Mouse (Mus musculus): Measurements from ENCODE around the gene Cabin1. TPM values are rescaled to one million over a fixed set of nuclear protein-coding genes. Genes with fewer than 3 reads are reported as not detected.

Cabin1 gene
- polyA plus RNA-seq, 1 experiment from 2014 or later: 39.7 TPM

- WGBS: 93% methylated on average over 7 of the region's 7 CpGs
- no peak overlapping the region for H3K9ac ChIP-seq (replicated peaks)
- H3K36me3 ChIP-seq: peaks cover 19% of the 10 kb centered on the region
- no peak overlapping the region for H3K4me3 ChIP-seq (replicated peaks)
- H3K4me2 ChIP-seq (replicated peaks): no peak overlapping the region
- no peaks in the 10 kb centered on the region for H3K9me3 ChIP-seq
- peaks cover 19% of the 10 kb centered on the region for H3K4me1 ChIP-seq (replicated peaks)
- H3K27ac ChIP-seq: no peak overlapping the region
- no peak for ATAC-seq
- H3K27me3 ChIP-seq: no peaks in the 10 kb centered on the region
Measured at GRCm38 (mm10) chr10:75641721-75642222, 122.4 kb downstream of the Cabin1 start.

GRCm38 (mm10) chr10:75637711-75638110 lies 126.4 kb downstream of the Cabin1 start:
- Histone ChIP-seq H3K27ac (no peak overlapping the region), H3K9ac (replicated peaks) (no peak overlapping the region), H3K4me3 (replicated peaks) (no peak overlapping the region), H3K4me1 (replicated peaks) (peaks cover under 1% of the 10 kb centered on the region; the same call in 1 of the 2 replicates), H3K9me3 (no peaks in the 10 kb centered on the region), H3K36me3 (no peaks in the 10 kb centered on the region), H3K27me3 (no peaks in the 10 kb centered on the region), H3K4me2 (replicated peaks) (no peak overlapping the region)
- ATAC-seq: no peak
- 89% methylated on average over 11 of the region's 11 CpGs for WGBS

GRCm38 (mm10) chr10:75636084-75636786 lies 127.9 kb downstream of the Cabin1 start:
- 90% methylated on average over 12 of the region's 12 CpGs for WGBS
- H3K27me3 ChIP-seq: no peaks in the 10 kb centered on the region
- no peaks in the 10 kb centered on the region for H3K4me1 ChIP-seq (replicated peaks)
- H3K4me2 ChIP-seq (replicated peaks): no peak overlapping the region
- no peaks in the 10 kb centered on the region for H3K9me3 ChIP-seq
- ATAC-seq: no peak
- H3K27ac ChIP-seq: no peak overlapping the region
- H3K36me3 ChIP-seq: no peaks in the 10 kb centered on the region
- no peak overlapping the region for H3K9ac ChIP-seq (replicated peaks)
- H3K4me3 ChIP-seq (replicated peaks): no peak overlapping the region

GRCm38 (mm10) chr10:75635693-75636055 lies 128.5 kb downstream of the Cabin1 start:
- Histone ChIP-seq H3K9me3 (no peaks in the 10 kb centered on the region), H3K36me3 (no peaks in the 10 kb centered on the region), H3K4me3 (replicated peaks) (no peak overlapping the region), H3K27me3 (no peaks in the 10 kb centered on the region), H3K27ac (no peak overlapping the region), H3K4me1 (replicated peaks) (no peaks in the 10 kb centered on the region), H3K4me2 (replicated peaks) (no peak overlapping the region), H3K9ac (replicated peaks) (no peak overlapping the region)
- WGBS: 4% methylated on average over 9 of the region's 9 CpGs
- ATAC-seq: no peak

GRCm38 (mm10) chr10:75635019-75635692 lies 129.0 kb downstream of the Cabin1 start:
- Histone ChIP-seq H3K36me3 (no peaks in the 10 kb centered on the region), H3K4me2 (replicated peaks) (no peak overlapping the region), H3K9me3 (no peaks in the 10 kb centered on the region), H3K27ac (no peak overlapping the region), H3K27me3 (no peaks in the 10 kb centered on the region), H3K4me3 (replicated peaks) (no peak overlapping the region), H3K9ac (replicated peaks) (no peak overlapping the region), H3K4me1 (replicated peaks) (no peaks in the 10 kb centered on the region)
- peak; percentile 13; the same call in 1 of the 2 replicates for ATAC-seq
- 71% methylated on average over 14 of the region's 14 CpGs for WGBS

GRCm38 (mm10) chr10:75634610-75635009 lies 129.5 kb downstream of the Cabin1 start:
- no peak overlapping the region for H3K4me3 ChIP-seq (replicated peaks)
- ATAC-seq: no peak
- no peak overlapping the region for H3K4me2 ChIP-seq (replicated peaks)
- H3K9ac ChIP-seq (replicated peaks): no peak overlapping the region
- H3K27me3 ChIP-seq: no peaks in the 10 kb centered on the region
- no peaks in the 10 kb centered on the region for H3K9me3 ChIP-seq
- WGBS: 95% methylated on average over 8 of the region's 8 CpGs
- no peak overlapping the region for H3K27ac ChIP-seq
- no peaks in the 10 kb centered on the region for H3K4me1 ChIP-seq (replicated peaks)
- no peaks in the 10 kb centered on the region for H3K36me3 ChIP-seq

GRCm38 (mm10) chr10:75633576-75634139 lies 130.5 kb downstream of the Cabin1 start:
- no peak for ATAC-seq

GRCm38 (mm10) chr10:75633048-75633447 lies 131.1 kb downstream of the Cabin1 start:
- Histone ChIP-seq H3K4me1 (replicated peaks) (no peaks in the 10 kb centered on the region), H3K27me3 (no peaks in the 10 kb centered on the region), H3K36me3 (no peaks in the 10 kb centered on the region), H3K27ac (no peak overlapping the region), H3K4me2 (replicated peaks) (no peak overlapping the region), H3K9me3 (no peaks in the 10 kb centered on the region), H3K4me3 (replicated peaks) (no peak overlapping the region), H3K9ac (replicated peaks) (no peak overlapping the region)
- no peak for ATAC-seq
- WGBS: 85% methylated on average over 5 of the region's 5 CpGs

More at GRCm38 (mm10) chr10:75633576-75634139, 130.5 kb downstream of the Cabin1 start:
- Histone ChIP-seq H3K4me2 (replicated peaks) (no peak overlapping the region), H3K36me3 (no peaks in the 10 kb centered on the region), H3K4me1 (replicated peaks) (no peaks in the 10 kb centered on the region), H3K4me3 (replicated peaks) (no peak overlapping the region), H3K27ac (no peak overlapping the region), H3K9me3 (no peaks in the 10 kb centered on the region), H3K27me3 (no peaks in the 10 kb centered on the region), H3K9ac (replicated peaks) (no peak overlapping the region)
- 85% methylated on average over 11 of the region's 14 CpGs for WGBS

GRCm38 (mm10) chr10:75632633-75633032 lies 131.5 kb downstream of the Cabin1 start:
- H3K27me3 ChIP-seq: no peaks in the 10 kb centered on the region
- no peak for ATAC-seq
- H3K9me3 ChIP-seq: no peaks in the 10 kb centered on the region
- WGBS: 57% methylated on average over 5 of the region's 5 CpGs
- H3K9ac ChIP-seq (replicated peaks): no peak overlapping the region
- no peaks in the 10 kb centered on the region for H3K36me3 ChIP-seq
- no peak overlapping the region for H3K4me2 ChIP-seq (replicated peaks)
- no peaks in the 10 kb centered on the region for H3K4me1 ChIP-seq (replicated peaks)
- no peak overlapping the region for H3K27ac ChIP-seq
- no peak overlapping the region for H3K4me3 ChIP-seq (replicated peaks)

GRCm38 (mm10) chr10:75627490-75627889 lies 136.7 kb downstream of the Cabin1 start:
- Histone ChIP-seq H3K27me3 (no peaks in the 10 kb centered on the region), H3K27ac (no peak overlapping the region), H3K4me2 (replicated peaks) (no peak overlapping the region), H3K36me3 (no peaks in the 10 kb centered on the region), H3K4me1 (replicated peaks) (no peaks in the 10 kb centered on the region), H3K4me3 (replicated peaks) (no peak overlapping the region), H3K9me3 (no peaks in the 10 kb centered on the region), H3K9ac (replicated peaks) (no peak overlapping the region)
- WGBS: 88% methylated on average over 3 of the region's 3 CpGs
- ATAC-seq: no peak

- WGBS: 67% methylated on average over 3 of the region's 3 CpGs
- ATAC-seq: no peak
- Histone ChIP-seq H3K9me3 (no peaks in the 10 kb centered on the region), H3K4me2 (replicated peaks) (no peak overlapping the region), H3K4me1 (replicated peaks) (no peaks in the 10 kb centered on the region), H3K9ac (replicated peaks) (no peak overlapping the region), H3K36me3 (no peaks in the 10 kb centered on the region), H3K27ac (no peak overlapping the region), H3K27me3 (no peaks in the 10 kb centered on the region), H3K4me3 (replicated peaks) (no peak overlapping the region)
Measured at GRCm38 (mm10) chr10:75626991-75627390, 137.2 kb downstream of the Cabin1 start.

GRCm38 (mm10) chr10:75625920-75626319 lies 138.2 kb downstream of the Cabin1 start:
- no peaks in the 10 kb centered on the region for H3K4me1 ChIP-seq (replicated peaks)
- H3K36me3 ChIP-seq: no peaks in the 10 kb centered on the region
- H3K4me3 ChIP-seq (replicated peaks): no peak overlapping the region
- 73% methylated on average over 6 of the region's 6 CpGs for WGBS
- ATAC-seq: no peak
- no peak overlapping the region for H3K9ac ChIP-seq (replicated peaks)
- H3K27me3 ChIP-seq: no peaks in the 10 kb centered on the region
- H3K4me2 ChIP-seq (replicated peaks): no peak overlapping the region
- H3K27ac ChIP-seq: no peak overlapping the region
- H3K9me3 ChIP-seq: no peaks in the 10 kb centered on the region
